Mouse (Mus musculus): Measurements from ENCODE around the gene C9. TPM values are rescaled to one million over a fixed set of nuclear protein-coding genes. Genes with fewer than 3 reads are reported as not detected.

The C9 gene
- polyA plus RNA-seq, 1 experiment = not detected

GRCm38 (mm10) chr15:6448892-6449291, 3.8 kb downstream of the C9 start:
- no peak overlapping the region for H3K4me3 ChIP-seq (ENCODE audit: low read depth, low read length)
- no peak for TF ChIP-seq CTCF (IDR thresholded peaks at IDR 0.05; ENCODE audit: low read depth, low read length)
- TF ChIP-seq POLR2A (IDR thresholded peaks at IDR 0.05; ENCODE audit: insufficient read depth, low read length) = no peak
- no peak for TF ChIP-seq EP300 (IDR thresholded peaks at IDR 0.05; ENCODE audit: insufficient read depth, low read depth, low read length)
- no peaks in the 10 kb centered on the region for H3K36me3 ChIP-seq (ENCODE audit: control insufficient read depth, insufficient read depth, low read length, poor library complexity, severe bottlenecking)
- H3K9me3 ChIP-seq (replicated peaks; ENCODE audit: control insufficient read depth, insufficient read depth, low read length, poor library complexity, severe bottlenecking) = no peaks in the 10 kb centered on the region
- no peak overlapping the region for H3K27ac ChIP-seq (ENCODE audit: insufficient read depth, low read length)
- no peaks in the 10 kb centered on the region for H3K4me1 ChIP-seq (ENCODE audit: control insufficient read depth, insufficient read depth, low read length)
- no peaks in the 10 kb centered on the region for H3K27me3 ChIP-seq (ENCODE audit: control insufficient read depth, insufficient read depth, low read length, poor library complexity, severe bottlenecking)
- H3K9ac ChIP-seq (ENCODE audit: low read depth, poor library complexity, severe bottlenecking) = no peak overlapping the region

DNA sequence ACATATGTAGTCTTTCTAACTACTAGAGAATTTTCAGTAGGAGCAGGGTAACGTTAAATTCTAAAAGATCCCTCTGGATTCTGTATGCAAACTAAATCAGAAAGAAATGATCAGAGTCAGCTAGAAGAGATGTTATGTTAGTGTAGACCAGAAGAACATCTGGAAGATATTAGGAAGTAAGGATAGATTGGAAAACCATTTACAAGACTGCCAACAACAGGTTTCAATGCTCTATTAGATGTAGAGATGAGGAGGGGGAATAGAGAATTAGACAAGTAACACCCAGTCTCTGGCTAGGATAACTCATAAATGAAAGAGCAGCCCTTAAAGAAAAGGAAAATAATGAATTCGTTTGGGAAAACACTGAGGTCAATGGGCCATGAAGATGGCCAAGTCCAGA, 9.3 kb downstream of the C9 start:
- Histone ChIP-seq H3K4me1 (ENCODE audit: control insufficient read depth, insufficient read depth, low read length) (no peaks in the 10 kb centered on the region), H3K27ac (ENCODE audit: insufficient read depth, low read length) (no peak overlapping the region), H3K4me3 (ENCODE audit: low read depth, low read length) (no peak overlapping the region), H3K27me3 (ENCODE audit: control insufficient read depth, insufficient read depth, low read length, poor library complexity, severe bottlenecking) (no peaks in the 10 kb centered on the region), H3K9ac (ENCODE audit: low read depth, poor library complexity, severe bottlenecking) (no peak overlapping the region), H3K36me3 (ENCODE audit: control insufficient read depth, insufficient read depth, low read length, poor library complexity, severe bottlenecking) (no peaks in the 10 kb centered on the region), H3K9me3 (replicated peaks; ENCODE audit: control insufficient read depth, insufficient read depth, low read length, poor library complexity, severe bottlenecking) (no peaks in the 10 kb centered on the region)
- no peak for TF ChIP-seq POLR2A (IDR thresholded peaks at IDR 0.05; ENCODE audit: insufficient read depth, low read length)

GRCm38 (mm10) chr15:6461381-6461780, 16.3 kb downstream of the C9 start:
- H3K27me3 ChIP-seq (ENCODE audit: control insufficient read depth, insufficient read depth, low read length, poor library complexity, severe bottlenecking) = no peaks in the 10 kb centered on the region
- no peaks in the 10 kb centered on the region for H3K36me3 ChIP-seq (ENCODE audit: control insufficient read depth, insufficient read depth, low read length, poor library complexity, severe bottlenecking)

DNA sequence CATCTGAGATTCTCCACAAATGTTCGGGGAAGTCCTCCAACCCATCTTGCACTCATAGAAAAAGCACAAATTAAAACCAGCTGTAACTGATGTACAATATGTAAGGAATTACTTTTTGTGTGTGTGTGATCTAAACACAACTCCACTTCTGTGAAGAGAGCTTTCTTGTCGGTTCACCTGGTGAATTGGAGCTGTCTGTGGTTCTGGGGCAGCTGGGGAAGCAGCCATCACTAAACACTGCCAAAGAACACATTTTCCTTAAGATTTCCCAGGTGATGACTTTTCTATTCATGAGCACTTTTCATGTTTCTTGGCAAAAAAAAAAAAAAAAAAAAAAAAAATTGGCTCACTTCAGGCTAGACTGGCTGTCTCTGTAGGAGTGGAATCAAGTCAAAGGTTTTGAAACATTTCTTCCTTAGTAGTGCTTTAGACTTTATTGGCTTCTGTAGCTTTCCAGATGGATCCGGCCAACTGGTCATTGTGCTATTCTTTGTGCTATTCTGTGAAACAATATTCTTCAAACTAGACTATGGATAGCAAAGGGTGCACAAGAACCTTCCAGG, 18.3 kb downstream of the C9 start:
- Histone ChIP-seq H3K27ac (ENCODE audit: insufficient read depth, low read length) (no peak overlapping the region), H3K4me3 (ENCODE audit: low read depth, low read length) (no peak overlapping the region), H3K36me3 (ENCODE audit: control insufficient read depth, insufficient read depth, low read length, poor library complexity, severe bottlenecking) (no peaks in the 10 kb centered on the region), H3K4me1 (ENCODE audit: control insufficient read depth, insufficient read depth, low read length) (no peaks in the 10 kb centered on the region), H3K27me3 (ENCODE audit: control insufficient read depth, insufficient read depth, low read length, poor library complexity, severe bottlenecking) (no peaks in the 10 kb centered on the region), H3K9ac (ENCODE audit: low read depth, poor library complexity, severe bottlenecking) (no peak overlapping the region), H3K9me3 (replicated peaks; ENCODE audit: control insufficient read depth, insufficient read depth, low read length, poor library complexity, severe bottlenecking) (no peaks in the 10 kb centered on the region)
- no peak for TF ChIP-seq EP300 (IDR thresholded peaks at IDR 0.05; ENCODE audit: insufficient read depth, low read depth, low read length)
- TF ChIP-seq CTCF (IDR thresholded peaks at IDR 0.05; ENCODE audit: low read depth, low read length) = no peak
- TF ChIP-seq POLR2A (IDR thresholded peaks at IDR 0.05; ENCODE audit: insufficient read depth, low read length) = no peak

More at GRCm38 (mm10) chr15:6461381-6461780, 16.3 kb downstream of the C9 start:
- no peaks in the 10 kb centered on the region for H3K9me3 ChIP-seq (replicated peaks; ENCODE audit: control insufficient read depth, insufficient read depth, low read length, poor library complexity, severe bottlenecking)
- H3K4me3 ChIP-seq (ENCODE audit: low read depth, low read length) = no peak overlapping the region
- H3K9ac ChIP-seq (ENCODE audit: low read depth, poor library complexity, severe bottlenecking) = no peak overlapping the region
- H3K27ac ChIP-seq (ENCODE audit: insufficient read depth, low read length) = no peak overlapping the region
- no peaks in the 10 kb centered on the region for H3K4me1 ChIP-seq (ENCODE audit: control insufficient read depth, insufficient read depth, low read length)
- TF ChIP-seq EP300 (IDR thresholded peaks at IDR 0.05; ENCODE audit: insufficient read depth, low read depth, low read length) = no peak
- no peak for TF ChIP-seq CTCF (IDR thresholded peaks at IDR 0.05; ENCODE audit: low read depth, low read length)
- TF ChIP-seq POLR2A (IDR thresholded peaks at IDR 0.05; ENCODE audit: insufficient read depth, low read length) = no peak

DNA sequence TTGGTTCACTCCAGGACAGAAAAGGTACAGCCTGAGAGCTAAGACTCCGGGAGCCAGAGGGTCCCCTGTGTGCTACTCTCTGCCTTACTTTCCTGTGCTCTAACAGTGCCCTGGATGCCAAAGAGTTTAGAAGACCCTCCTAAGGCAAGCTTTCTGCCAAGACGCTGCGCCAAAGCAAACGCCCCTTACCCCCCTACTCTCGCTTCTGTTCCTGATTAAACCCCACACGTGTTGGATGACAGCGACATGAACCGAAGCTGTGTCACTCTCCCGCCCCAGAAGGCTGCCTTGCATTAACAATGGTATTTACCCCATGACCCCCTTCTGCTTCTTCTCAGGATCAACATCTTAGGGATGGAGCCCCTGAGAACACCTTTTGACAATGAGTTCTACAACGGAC, 21.9 kb downstream of the C9 start:
- no peaks in the 10 kb centered on the region for H3K9me3 ChIP-seq (replicated peaks; ENCODE audit: control insufficient read depth, insufficient read depth, low read length, poor library complexity, severe bottlenecking)
- H3K4me1 ChIP-seq (ENCODE audit: control insufficient read depth, insufficient read depth, low read length) = no peaks in the 10 kb centered on the region
- H3K4me3 ChIP-seq (ENCODE audit: low read depth, low read length) = no peak overlapping the region
- no peaks in the 10 kb centered on the region for H3K36me3 ChIP-seq (ENCODE audit: control insufficient read depth, insufficient read depth, low read length, poor library complexity, severe bottlenecking)
- no peaks in the 10 kb centered on the region for H3K27me3 ChIP-seq (ENCODE audit: control insufficient read depth, insufficient read depth, low read length, poor library complexity, severe bottlenecking)
- no peak overlapping the region for H3K9ac ChIP-seq (ENCODE audit: low read depth, poor library complexity, severe bottlenecking)
- no peak for TF ChIP-seq CTCF (IDR thresholded peaks at IDR 0.05; ENCODE audit: low read depth, low read length)
- TF ChIP-seq EP300 (IDR thresholded peaks at IDR 0.05; ENCODE audit: insufficient read depth, low read depth, low read length) = no peak
- no peak for TF ChIP-seq POLR2A (IDR thresholded peaks at IDR 0.05; ENCODE audit: insufficient read depth, low read length)
- H3K27ac ChIP-seq (ENCODE audit: insufficient read depth, low read length) = no peak overlapping the region

- Histone ChIP-seq H3K36me3 (ENCODE audit: control insufficient read depth, insufficient read depth, low read length, poor library complexity, severe bottlenecking) (no peaks in the 10 kb centered on the region), H3K27ac (ENCODE audit: insufficient read depth, low read length) (no peak overlapping the region), H3K9ac (ENCODE audit: low read depth, poor library complexity, severe bottlenecking) (no peak overlapping the region), H3K9me3 (replicated peaks; ENCODE audit: control insufficient read depth, insufficient read depth, low read length, poor library complexity, severe bottlenecking) (no peaks in the 10 kb centered on the region), H3K4me3 (ENCODE audit: low read depth, low read length) (no peak overlapping the region), H3K4me1 (ENCODE audit: control insufficient read depth, insufficient read depth, low read length) (no peaks in the 10 kb centered on the region), H3K27me3 (ENCODE audit: control insufficient read depth, insufficient read depth, low read length, poor library complexity, severe bottlenecking) (no peaks in the 10 kb centered on the region)
- TF ChIP-seq CTCF (IDR thresholded peaks at IDR 0.05; ENCODE audit: low read depth, low read length) = no peak
- TF ChIP-seq EP300 (IDR thresholded peaks at IDR 0.05; ENCODE audit: insufficient read depth, low read depth, low read length) = no peak
- no peak for TF ChIP-seq POLR2A (IDR thresholded peaks at IDR 0.05; ENCODE audit: insufficient read depth, low read length)
Measured at GRCm38 (mm10) chr15:6468845-6469244, 23.7 kb downstream of the C9 start.

Measured in ES-Bruce4 (cell line).